Mouse (Mus musculus) hindbrain, postnatal 0 days (tissue): ENCODE results near the gene Pik3r2. TPM values are rescaled to one million over a fixed set of nuclear protein-coding genes. Genes with fewer than 3 reads are reported as not detected.

Experiments
- ATAC-seq: fragments of 200-750 bp; cut with Nextera tagmentation; 2 replicates; pipeline ENCODE4 v1.8.0; 2017; ENCODE audit warnings: mild to moderate bottlenecking, moderate TSS enrichment, moderate library complexity
- DNase-seq: peaks from one replicate; pipeline ENCODE4 v3.0.0-alpha.2; 2015; ENCODE audit warnings: low spot score
- H3K27ac ChIP-seq: fragments of 300-500 bp; sonication (generic); 2 replicates; pipeline ENCODE4 v1.5.1; 2014; ENCODE audit warnings: mild to moderate bottlenecking
- H3K27me3 ChIP-seq: fragments of 300-500 bp; sonication (generic); 2 replicates; pipeline ENCODE4 v1.6.1; 2014; ENCODE audit warnings: low read length, mixed read lengths; ENCODE audit not compliant: insufficient read depth
- H3K36me3 ChIP-seq: fragments of 300-500 bp; sonication (generic); 2 replicates; pipeline ENCODE4 v1.6.1; 2014; ENCODE audit warnings: low read length, mixed read lengths; ENCODE audit not compliant: insufficient read depth
- H3K4me1 ChIP-seq: fragments of 300-500 bp; sonication (generic); 2 replicates; pipeline ENCODE4 v1.6.1; 2014; ENCODE audit warnings: antibody characterized with exemption, low read length, mixed read lengths; ENCODE audit not compliant: insufficient read depth
- H3K4me2 ChIP-seq: fragments of 300-500 bp; sonication (generic); 2 replicates; pipeline ENCODE4 v1.6.1; 2014; ENCODE audit warnings: low read depth, mild to moderate bottlenecking, low read length, moderate library complexity, mixed read lengths
- H3K4me3 ChIP-seq: fragments of 300-500 bp; sonication (generic); 2 replicates; pipeline ENCODE4 v1.5.1; 2014; ENCODE audit warnings: low read length
- H3K9ac ChIP-seq: fragments of 300-500 bp; sonication (generic); replicated peaks from 2 replicates; pipeline ENCODE4 v1.6.1; 2014; ENCODE audit warnings: mild to moderate bottlenecking, low read length, moderate library complexity, mixed read lengths
- H3K9me3 ChIP-seq: fragments of 300-500 bp; sonication (generic); 2 replicates; pipeline ENCODE4 v1.6.1; 2016; ENCODE audit warnings: low read length, mixed read lengths
- CTCF ChIP-seq: IDR thresholded peaks from 2 replicates; pipeline ENCODE4 v1.5.1; 2016; ENCODE audit warnings: antibody characterized with exemption, control low read depth, low read depth
- WGBS: fragments of 180-500 bp; shearing (Covaris S2); extraction: QIAGEN DNeasy Blood & Tissue Kit; methylation state at CpG from one replicate; pipeline ENCODE4 v1.1.7; 2014; 5-methylcytosine and 5-hydroxymethylcytosine counted together
- polyA plus RNA-seq: library from polyadenylated mRNA; unstranded; fragments of >200 nt; fragmentation: Nextera tagmentation; extraction: Ambion mirVana; gene quantifications from 2 replicates; pipeline ENCODE4 v1.2.1, GENCODE M21; 2015
- total RNA-seq: library from RNA; depleted of rRNA; stranded (reverse); fragments of >200 nt; gene quantifications from 2 replicates; pipeline ENCODE4 v1.2.3, GENCODE M21; 2014

The Pik3r2 gene
- total and polyA plus RNA-seq, 2 experiments from 2014 or later = 101 to 176 TPM

GRCm38 (mm10) chr8:70769858-70770257 is 6.7 kb downstream of the Pik3r2 start:
- ATAC-seq = no peak
- peaks cover 20% of the 10 kb centered on the region for H3K4me1 ChIP-seq

GRCm38 (mm10) chr8:70769359-70769758 is 7.2 kb downstream of the Pik3r2 start:
- TF ChIP-seq CTCF = peak; percentile 100
- Histone ChIP-seq H3K9ac (peak overlapping the region; percentile 24; the same call in 1 of the 2 replicates), H3K36me3 (peaks cover 41% of the 10 kb centered on the region), H3K4me2 (no peak overlapping the region), H3K4me3 (no peak overlapping the region), H3K27ac (peak overlapping the region; percentile 16; the same call in 1 of the 2 replicates), H3K27me3 (no peaks in the 10 kb centered on the region), H3K9me3 (no peaks in the 10 kb centered on the region), H3K4me1 (peaks cover 18% of the 10 kb centered on the region)
- DNase-seq (peak; percentile 98), ATAC-seq (peak; percentile 79)
- 6% methylated on average over 26 of the region's 26 CpGs for WGBS

More at GRCm38 (mm10) chr8:70769858-70770257, 6.7 kb downstream of the Pik3r2 start:
- no peak for TF ChIP-seq CTCF
- no peaks in the 10 kb centered on the region for H3K9me3 ChIP-seq
- H3K4me3 ChIP-seq = no peak overlapping the region
- WGBS = 79% methylated on average over 12 of the region's 12 CpGs
- no peak for DNase-seq
- H3K27ac ChIP-seq = peak overlapping the region; percentile 16; the same call in 1 of the 2 replicates
- H3K27me3 ChIP-seq = no peaks in the 10 kb centered on the region
- H3K36me3 ChIP-seq = peaks cover 41% of the 10 kb centered on the region
- no peak overlapping the region for H3K4me2 ChIP-seq
- peak overlapping the region; percentile 24; the same call in 1 of the 2 replicates for H3K9ac ChIP-seq

- ATAC-seq (no peak; the same call in 1 of the 2 replicates), DNase-seq (no peak)
- H3K4me1 ChIP-seq = peaks cover 15% of the 10 kb centered on the region
- no peak for TF ChIP-seq CTCF
- H3K36me3 ChIP-seq = peaks cover 41% of the 10 kb centered on the region
- no peak overlapping the region for H3K4me3 ChIP-seq
- H3K4me2 ChIP-seq = no peak overlapping the region
- no peaks in the 10 kb centered on the region for H3K9me3 ChIP-seq
- WGBS = 88% methylated on average over 16 of the region's 16 CpGs
- H3K9ac ChIP-seq = no peak overlapping the region
- no peaks in the 10 kb centered on the region for H3K27me3 ChIP-seq
- H3K27ac ChIP-seq = no peak overlapping the region
Observed at GRCm38 (mm10) chr8:70768956-70769355, 7.6 kb downstream of the Pik3r2 start.

- DNase-seq = no peak
- Histone ChIP-seq H3K27me3 (no peaks in the 10 kb centered on the region), H3K36me3 (peaks cover 41% of the 10 kb centered on the region), H3K27ac (no peak overlapping the region), H3K4me2 (no peak overlapping the region), H3K9ac (no peak overlapping the region), H3K4me3 (no peak overlapping the region), H3K4me1 (peaks cover 9% of the 10 kb centered on the region), H3K9me3 (no peaks in the 10 kb centered on the region)
- ATAC-seq = no peak
- WGBS = 95% methylated on average over 32 of the region's 32 CpGs
- TF ChIP-seq CTCF = no peak
Observed at GRCm38 (mm10) chr8:70768231-70768776, 8.2 kb downstream of the Pik3r2 start.

GRCm38 (mm10) chr8:70767503-70767902 is 9.0 kb downstream of the Pik3r2 start:
- 70% methylated on average over 6 of the region's 6 CpGs for WGBS

GRCm38 (mm10) chr8:70766571-70767440 is 9.7 kb downstream of the Pik3r2 start:
- peaks cover 35% of the 10 kb centered on the region for H3K36me3 ChIP-seq
- H3K4me3 ChIP-seq = peak overlapping the region; percentile 20
- ATAC-seq (0 out of 2 replicates have a peak, but pooled peaks have one; percentile 5), DNase-seq (peak; percentile 41)
- H3K27me3 ChIP-seq = no peaks in the 10 kb centered on the region
- no peak for TF ChIP-seq CTCF
- H3K4me2 ChIP-seq = peak overlapping the region; percentile 50
- WGBS = 10% methylated on average over 21 of the region's 21 CpGs
- no peaks in the 10 kb centered on the region for H3K9me3 ChIP-seq
- H3K27ac ChIP-seq = no peak overlapping the region; the same call in 1 of the 2 replicates
- peak overlapping the region; percentile 40 for H3K9ac ChIP-seq
- peaks cover 9% of the 10 kb centered on the region; the same call in 1 of the 2 replicates for H3K4me1 ChIP-seq

More at GRCm38 (mm10) chr8:70767503-70767902, 9.0 kb downstream of the Pik3r2 start:
- no peak overlapping the region for H3K4me2 ChIP-seq
- TF ChIP-seq CTCF = no peak
- no peak overlapping the region for H3K27ac ChIP-seq
- ATAC-seq = no peak
- no peaks in the 10 kb centered on the region for H3K9me3 ChIP-seq
- H3K9ac ChIP-seq = no peak overlapping the region
- H3K27me3 ChIP-seq = no peaks in the 10 kb centered on the region
- peaks cover 9% of the 10 kb centered on the region for H3K4me1 ChIP-seq
- no peak overlapping the region for H3K4me3 ChIP-seq
- DNase-seq = no peak
- H3K36me3 ChIP-seq = peaks cover 41% of the 10 kb centered on the region
